Mouse (Mus musculus): Measurements from ENCODE around the gene Iscu. TPM values are rescaled to one million over a fixed set of nuclear protein-coding genes. Genes with fewer than 3 reads are reported as not detected.
"Not testable (repeated sequence)": the region's sequence is repeated elsewhere in the genome, so short reads cannot be mapped to it uniquely, and the experiment has no call there.

Gene Iscu
- polyA plus RNA-seq, 1 experiment from 2014 or later: 75.4 TPM

DNA sequence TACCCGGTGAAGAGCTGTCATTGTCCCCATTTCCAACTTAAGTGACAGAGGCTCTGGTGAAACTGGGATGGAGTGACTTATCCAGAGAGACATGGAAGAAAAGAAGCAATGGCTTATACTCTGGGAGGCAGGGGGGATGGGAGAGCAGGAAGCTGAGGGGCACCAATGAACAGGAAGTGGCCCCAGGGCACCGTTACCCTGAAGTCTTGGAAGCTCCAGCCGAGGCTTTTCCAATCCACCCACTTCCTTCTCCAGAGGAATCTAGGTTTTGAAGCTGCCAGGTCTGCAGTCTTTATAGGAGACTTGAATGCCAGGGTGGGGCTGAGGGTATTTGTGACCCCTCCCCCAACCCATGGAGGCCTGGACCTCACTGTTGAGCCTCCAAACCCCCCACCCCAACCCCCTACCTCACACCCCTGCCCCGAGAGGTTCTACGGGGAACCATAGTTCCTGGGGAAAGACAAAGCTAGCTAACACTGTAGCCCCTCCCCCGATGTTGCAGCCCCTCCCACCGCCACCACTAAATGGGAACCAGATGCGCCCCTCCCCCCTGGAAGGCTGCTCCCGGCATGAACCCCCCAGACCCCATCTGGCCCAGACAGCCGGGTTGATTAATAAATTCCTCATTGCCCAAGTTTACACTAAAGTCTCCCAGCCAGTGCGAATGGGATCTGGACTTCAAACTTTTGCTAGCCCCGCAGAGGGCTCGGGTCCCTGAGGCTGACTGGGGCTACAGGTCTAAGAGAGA, 24.0 kb downstream of the Iscu start:
- H3K4me3 ChIP-seq: no peak overlapping the region

DNA sequence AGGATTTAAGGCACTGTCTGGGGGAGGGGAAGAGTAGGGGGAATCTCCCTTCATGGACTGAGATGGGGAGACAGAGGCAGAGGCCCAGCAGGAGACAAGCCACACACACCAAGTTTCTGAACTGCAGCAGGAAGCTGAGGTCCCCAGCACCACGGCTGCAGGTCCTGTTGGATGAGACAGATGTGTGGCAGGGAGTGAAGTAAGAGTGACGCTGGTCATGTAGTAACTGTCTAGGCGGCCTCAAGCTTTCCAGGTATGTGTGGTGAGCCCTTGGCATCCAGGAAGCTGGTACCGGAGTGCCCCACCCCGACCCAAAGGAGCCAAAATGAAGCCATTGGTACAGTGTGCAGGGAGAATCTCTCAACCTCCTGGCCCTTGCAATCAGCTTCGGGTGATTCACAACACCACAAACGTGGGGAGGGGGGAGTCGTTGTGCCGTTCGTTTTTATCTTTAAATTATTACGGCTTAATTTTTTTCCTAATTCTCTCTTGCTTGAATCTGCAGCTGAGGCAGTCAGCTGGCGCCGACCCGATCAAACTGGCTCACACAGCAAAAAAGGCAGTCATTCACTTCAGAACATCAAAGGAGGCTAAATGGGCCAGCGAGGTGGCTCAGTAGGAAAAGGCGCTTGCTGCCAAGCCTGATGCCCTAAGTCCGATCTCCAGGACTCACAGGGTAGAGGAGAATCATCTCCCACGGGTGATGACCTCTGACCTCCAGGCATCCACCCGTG, 24.8 kb downstream of the Iscu start:
- Histone ChIP-seq H3K27ac (no peak overlapping the region), H3K36me3 (replicated peaks) (no peaks in the 10 kb centered on the region), H3K4me2 (no peak overlapping the region), H3K4me3 (no peak overlapping the region), H3K4me1 (peaks cover 6% of the 10 kb centered on the region; the same call in 1 of the 2 replicates), H3K27me3 (replicated peaks) (peaks cover 4% of the 10 kb centered on the region; the same call in 1 of the 2 replicates), H3K9me3 (no peaks in the 10 kb centered on the region), H3K9ac (no peak overlapping the region)
- no peak for ATAC-seq (replicated peaks)
- 12% methylated on average over 19 of the region's 19 CpGs for WGBS

More for the DNA sequence above, 24.0 kb downstream of the Iscu start:
- no peak overlapping the region for H3K27ac ChIP-seq
- peaks cover 6% of the 10 kb centered on the region; the same call in 1 of the 2 replicates for H3K4me1 ChIP-seq
- peaks cover 4% of the 10 kb centered on the region; the same call in 1 of the 2 replicates for H3K27me3 ChIP-seq (replicated peaks)
- ATAC-seq (replicated peaks): no peak
- H3K36me3 ChIP-seq (replicated peaks): no peaks in the 10 kb centered on the region
- 10% methylated on average over 13 of the region's 13 CpGs for WGBS
- no peak overlapping the region for H3K4me2 ChIP-seq
- no peaks in the 10 kb centered on the region for H3K9me3 ChIP-seq
- no peak overlapping the region for H3K9ac ChIP-seq

DNA sequence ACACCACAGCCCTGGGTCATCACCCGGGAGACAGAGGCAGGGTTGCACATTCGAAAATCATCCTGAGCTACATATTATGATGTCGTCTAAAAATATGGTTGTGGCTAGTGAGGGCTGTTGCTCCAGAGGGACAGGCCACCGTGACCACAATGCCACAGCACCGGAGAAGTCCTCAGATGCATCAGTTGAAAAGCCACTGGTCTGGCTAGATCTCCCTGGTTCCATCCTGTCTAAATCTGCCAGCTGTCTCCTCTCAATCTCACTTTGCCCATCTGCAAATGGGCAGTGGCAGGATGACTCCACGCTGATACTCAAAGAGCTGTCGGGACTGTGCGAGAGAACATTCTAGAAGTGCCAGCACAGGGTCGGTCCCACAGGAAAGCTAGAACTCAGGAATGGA, 26.0 kb downstream of the Iscu start:
- H3K4me1 ChIP-seq: peaks cover 6% of the 10 kb centered on the region; the same call in 1 of the 2 replicates
- no peak overlapping the region for H3K4me2 ChIP-seq
- no peak overlapping the region for H3K9ac ChIP-seq
- H3K9me3 ChIP-seq: no peaks in the 10 kb centered on the region
- H3K27ac ChIP-seq: no peak overlapping the region
- H3K27me3 ChIP-seq (replicated peaks): peaks cover 4% of the 10 kb centered on the region; the same call in 1 of the 2 replicates
- no peaks in the 10 kb centered on the region for H3K36me3 ChIP-seq (replicated peaks)
- H3K4me3 ChIP-seq: no peak overlapping the region
- ATAC-seq (replicated peaks): no peak
- WGBS: 88% methylated on average over 9 of the region's 9 CpGs

DNA sequence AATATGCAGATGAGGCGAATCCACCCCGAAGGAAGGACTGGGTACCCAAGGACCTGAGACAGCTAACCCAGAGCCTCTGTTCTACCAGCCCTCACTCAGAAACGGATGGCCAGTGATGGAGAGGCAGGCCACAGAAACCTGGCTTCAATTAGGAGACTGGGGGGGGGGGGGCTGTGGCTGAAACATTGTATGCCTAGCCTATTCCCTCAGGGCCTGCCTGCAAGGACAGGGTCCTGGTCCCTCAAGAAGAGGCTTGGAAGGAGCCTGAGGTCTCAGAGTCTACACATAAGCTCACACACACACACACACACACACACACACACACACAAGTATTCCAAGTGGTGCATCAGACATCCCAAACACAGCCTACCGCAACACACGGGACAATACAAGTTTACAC, 27.1 kb downstream of the Iscu start:
- H3K4me3 ChIP-seq: no peak overlapping the region
- no peak overlapping the region for H3K4me2 ChIP-seq
- H3K27ac ChIP-seq: no peak overlapping the region

DNA sequence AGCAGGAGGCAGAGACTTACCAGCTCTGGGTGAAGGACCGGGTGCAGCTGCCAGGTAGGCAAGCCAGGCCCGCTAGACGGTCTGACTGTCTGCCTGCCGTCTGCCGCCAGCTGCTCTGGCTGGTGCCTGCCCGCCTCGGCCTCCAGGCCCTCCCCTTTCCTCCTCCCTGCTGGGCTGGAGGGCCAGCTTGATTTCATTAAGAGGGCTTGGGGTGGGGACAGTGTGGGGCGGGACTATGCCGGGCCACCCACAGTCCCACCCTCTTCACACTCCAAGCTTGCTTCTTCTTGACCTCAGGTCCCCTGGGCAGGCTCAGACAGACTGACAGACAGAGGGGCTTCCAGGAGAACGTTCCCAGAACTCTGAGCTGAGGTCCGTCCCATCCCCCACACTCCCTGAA, 27.7 kb downstream of the Iscu start, which contains the start of gene Tmem119:
Gene Tmem119, minus strand, starts transcription at position 237 of the 400 bp plus-strand sequence.
- H3K9ac ChIP-seq: no peak within 1 kb of the TSS
- H3K27ac ChIP-seq: no peak within 1 kb of the TSS
- no peak within 1 kb of the TSS for H3K4me3 ChIP-seq
- ATAC-seq (replicated peaks): no peak; the same call in 1 of the 2 replicates
- H3K36me3 ChIP-seq (replicated peaks): no peaks in the 10 kb centered on the region
- H3K4me1 ChIP-seq: peaks cover 6% of the 10 kb centered on the region; the same call in 1 of the 2 replicates
- H3K27me3 ChIP-seq (replicated peaks): peaks cover 4% of the 10 kb centered on the region; the same call in 1 of the 2 replicates
- H3K4me2 ChIP-seq: no peak within 1 kb of the TSS
- no peaks in the 10 kb centered on the region for H3K9me3 ChIP-seq
- WGBS: 2% methylated on average over 11 of the region's 11 CpGs

More for the DNA sequence above, 27.1 kb downstream of the Iscu start:
- H3K9me3 ChIP-seq: no peaks in the 10 kb centered on the region
- no peak overlapping the region for H3K9ac ChIP-seq
- no peak for ATAC-seq (replicated peaks)
- WGBS: 40% methylated on average over 5 of the region's 5 CpGs
- H3K27me3 ChIP-seq (replicated peaks): peaks cover 4% of the 10 kb centered on the region; the same call in 1 of the 2 replicates
- no peaks in the 10 kb centered on the region for H3K36me3 ChIP-seq (replicated peaks)
- peaks cover 6% of the 10 kb centered on the region; the same call in 1 of the 2 replicates for H3K4me1 ChIP-seq

DNA sequence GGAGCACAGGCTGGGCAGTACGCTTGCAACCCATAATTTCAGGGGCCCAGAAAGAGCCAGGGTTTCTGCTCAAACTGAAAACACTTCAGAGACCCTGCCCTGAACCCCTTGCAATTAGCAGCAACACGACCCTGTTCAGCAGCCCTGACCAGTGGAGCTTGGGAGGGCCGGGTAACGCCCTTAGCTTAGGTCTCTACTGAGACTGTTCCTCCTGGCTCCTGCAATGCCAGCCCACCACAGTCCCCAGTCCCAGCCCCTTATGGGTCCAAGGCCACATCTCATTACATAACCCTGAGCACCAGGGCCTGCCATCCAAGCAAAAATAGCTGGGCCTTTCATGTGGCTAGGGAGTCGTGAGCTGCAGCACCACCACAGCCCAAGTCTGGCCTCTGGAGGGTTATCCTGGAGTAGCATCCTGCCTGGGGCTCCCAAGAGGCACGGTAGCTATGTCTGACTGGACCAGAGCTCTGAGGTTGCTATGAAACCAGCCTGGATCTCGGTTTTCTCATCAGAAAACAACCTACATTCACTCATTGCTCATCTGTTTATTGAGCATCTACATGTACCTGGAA, 31.9 kb downstream of the Iscu start:
- Histone ChIP-seq H3K4me1 (peaks cover 6% of the 10 kb centered on the region; the same call in 1 of the 2 replicates), H3K4me2 (no peak overlapping the region), H3K9me3 (no peaks in the 10 kb centered on the region), H3K27me3 (replicated peaks) (no peaks in the 10 kb centered on the region), H3K9ac (no peak overlapping the region), H3K27ac (no peak overlapping the region), H3K36me3 (replicated peaks) (no peaks in the 10 kb centered on the region), H3K4me3 (no peak overlapping the region)
- WGBS: 54% methylated on average over 7 of the region's 7 CpGs
- ATAC-seq (replicated peaks): no peak

DNA sequence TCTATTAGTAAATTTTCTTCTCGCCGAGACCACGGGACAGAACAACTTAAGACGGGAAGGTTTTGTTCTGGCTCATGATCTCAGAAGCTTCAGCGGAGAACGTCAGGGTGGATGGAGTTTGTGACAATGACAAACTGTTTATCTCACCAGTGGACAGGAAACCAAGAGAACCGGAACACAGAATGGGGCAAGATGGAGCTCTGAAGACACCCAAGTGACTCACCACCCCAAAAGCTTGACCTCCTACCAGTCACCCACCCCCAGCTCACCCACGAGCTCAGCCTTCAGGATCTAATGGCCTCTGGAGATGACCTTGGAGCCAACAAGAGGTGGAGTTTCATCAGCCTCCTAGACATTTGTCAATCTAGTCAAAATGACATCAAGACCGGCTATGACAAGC, 32.8 kb downstream of the Iscu start:
- H3K27me3 ChIP-seq (replicated peaks): no peaks in the 10 kb centered on the region
- 94% methylated on average over 9 of the region's 9 CpGs for WGBS
- H3K36me3 ChIP-seq (replicated peaks): no peaks in the 10 kb centered on the region
- H3K4me1 ChIP-seq: peaks cover 4% of the 10 kb centered on the region; the same call in 1 of the 2 replicates
- H3K4me2 ChIP-seq: no peak overlapping the region
- no peak overlapping the region for H3K4me3 ChIP-seq
- ATAC-seq (replicated peaks): no peak
- no peaks in the 10 kb centered on the region for H3K9me3 ChIP-seq
- no peak overlapping the region for H3K27ac ChIP-seq
- H3K9ac ChIP-seq: no peak overlapping the region

DNA sequence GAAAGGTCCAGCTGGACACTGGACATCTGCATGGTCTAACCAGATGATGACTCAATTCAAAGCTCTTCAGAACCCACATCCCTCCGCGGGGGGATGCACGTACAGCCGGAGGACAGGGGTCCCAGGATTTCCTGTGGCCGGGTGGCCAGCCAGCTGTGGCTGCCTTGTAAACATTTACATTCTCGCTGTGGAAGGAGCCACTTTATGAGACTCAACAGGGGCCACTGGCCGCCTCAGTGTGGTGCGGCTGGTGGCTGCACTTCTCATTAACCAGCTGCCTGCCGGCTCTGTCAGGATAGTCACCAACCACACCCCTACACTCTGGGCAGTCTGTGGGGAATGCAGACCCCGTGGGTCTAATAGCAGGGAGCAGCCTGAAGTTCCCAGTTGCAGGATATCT, 33.9 kb downstream of the Iscu start:
- Histone ChIP-seq H3K9me3 (no peaks in the 10 kb centered on the region; the same call in 1 of the 2 replicates), H3K27me3 (replicated peaks) (no peaks in the 10 kb centered on the region), H3K4me2 (no peak overlapping the region), H3K9ac (no peak overlapping the region), H3K4me3 (no peak overlapping the region), H3K4me1 (no peaks in the 10 kb centered on the region), H3K27ac (no peak overlapping the region), H3K36me3 (replicated peaks) (no peaks in the 10 kb centered on the region)
- no peak for ATAC-seq (replicated peaks)
- 49% methylated on average over 10 of the region's 10 CpGs for WGBS

DNA sequence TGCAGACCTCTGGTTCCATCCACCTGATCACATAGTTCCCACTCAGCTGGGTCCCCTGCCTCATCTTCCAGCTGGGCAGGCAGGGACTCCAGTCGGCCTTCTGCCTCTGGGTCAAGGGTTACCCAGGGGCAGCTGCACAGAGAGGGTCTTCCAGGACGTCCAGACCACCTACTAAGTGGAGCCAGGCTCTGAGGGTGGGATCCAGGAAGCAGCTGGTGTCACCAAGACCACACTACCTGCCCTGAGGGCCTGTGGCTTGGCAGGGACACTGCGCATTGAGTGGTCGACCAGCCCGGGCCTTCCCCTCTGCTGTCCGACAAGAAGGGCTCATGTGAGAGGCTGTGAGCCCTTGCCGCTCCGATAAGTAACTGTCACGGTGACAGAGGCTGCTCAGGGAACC, 35.2 kb downstream of the Iscu start:
- 67% methylated on average over 9 of the region's 9 CpGs for WGBS

DNA sequence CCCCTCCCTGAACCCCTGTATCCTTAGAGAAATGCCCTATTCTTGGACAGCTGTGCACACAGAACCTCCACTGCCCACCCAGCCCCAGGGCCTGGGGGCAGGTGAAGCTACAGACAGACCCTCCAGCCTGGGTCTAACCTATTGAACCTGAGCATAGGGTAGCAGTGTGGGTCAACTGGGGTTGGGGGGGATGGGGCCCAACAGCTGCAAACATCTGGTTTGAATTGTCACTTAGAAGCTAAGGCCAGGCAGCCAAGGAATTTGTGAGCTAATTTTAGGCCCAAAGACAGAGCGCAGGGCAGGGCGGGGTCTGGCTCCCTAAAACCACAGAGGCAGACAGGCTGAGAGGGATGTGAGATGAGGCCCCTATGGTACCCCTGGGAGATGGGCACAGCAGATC, 35.6 kb downstream of the Iscu start:
- no peak overlapping the region for H3K9ac ChIP-seq
- no peak for ATAC-seq (replicated peaks)

More for the DNA sequence above, 35.2 kb downstream of the Iscu start:
- Histone ChIP-seq H3K27ac (no peak overlapping the region), H3K36me3 (replicated peaks) (no peaks in the 10 kb centered on the region), H3K4me1 (no peaks in the 10 kb centered on the region), H3K27me3 (replicated peaks) (no peaks in the 10 kb centered on the region), H3K4me3 (no peak overlapping the region), H3K9ac (no peak overlapping the region), H3K4me2 (no peak overlapping the region), H3K9me3 (no peaks in the 10 kb centered on the region; the same call in 1 of the 2 replicates)
- no peak for ATAC-seq (replicated peaks)

DNA sequence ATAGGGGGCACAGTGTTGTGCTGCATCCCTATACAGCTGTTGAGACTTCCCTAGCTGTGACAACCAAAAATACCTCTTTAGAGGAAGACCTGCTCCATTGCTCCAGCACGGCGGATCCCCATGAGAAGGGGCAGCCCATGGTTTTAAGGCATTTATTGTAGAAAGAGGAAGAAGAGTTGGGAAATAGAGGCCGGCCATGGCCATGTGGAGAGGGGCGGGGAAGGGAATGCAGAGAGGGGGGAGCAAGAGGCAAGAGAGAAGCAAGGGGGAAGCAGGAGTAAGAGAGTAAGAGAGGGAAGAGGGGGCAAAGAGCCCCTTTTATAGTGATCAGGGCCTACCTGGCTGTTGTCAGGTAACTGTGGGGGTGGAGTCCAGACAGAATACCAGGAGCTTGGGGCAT, 37.6 kb downstream of the Iscu start:
- 91% methylated on average over 4 of the region's 4 CpGs for WGBS
- no peak for ATAC-seq (replicated peaks)

More for the DNA sequence above, 35.6 kb downstream of the Iscu start:
- WGBS: 83% methylated on average over 2 of the region's 2 CpGs
- Histone ChIP-seq H3K9me3 (no peaks in the 10 kb centered on the region; the same call in 1 of the 2 replicates), H3K36me3 (replicated peaks) (no peaks in the 10 kb centered on the region), H3K27ac (no peak overlapping the region), H3K4me2 (no peak overlapping the region), H3K27me3 (replicated peaks) (no peaks in the 10 kb centered on the region), H3K4me3 (no peak overlapping the region), H3K4me1 (no peaks in the 10 kb centered on the region)

DNA sequence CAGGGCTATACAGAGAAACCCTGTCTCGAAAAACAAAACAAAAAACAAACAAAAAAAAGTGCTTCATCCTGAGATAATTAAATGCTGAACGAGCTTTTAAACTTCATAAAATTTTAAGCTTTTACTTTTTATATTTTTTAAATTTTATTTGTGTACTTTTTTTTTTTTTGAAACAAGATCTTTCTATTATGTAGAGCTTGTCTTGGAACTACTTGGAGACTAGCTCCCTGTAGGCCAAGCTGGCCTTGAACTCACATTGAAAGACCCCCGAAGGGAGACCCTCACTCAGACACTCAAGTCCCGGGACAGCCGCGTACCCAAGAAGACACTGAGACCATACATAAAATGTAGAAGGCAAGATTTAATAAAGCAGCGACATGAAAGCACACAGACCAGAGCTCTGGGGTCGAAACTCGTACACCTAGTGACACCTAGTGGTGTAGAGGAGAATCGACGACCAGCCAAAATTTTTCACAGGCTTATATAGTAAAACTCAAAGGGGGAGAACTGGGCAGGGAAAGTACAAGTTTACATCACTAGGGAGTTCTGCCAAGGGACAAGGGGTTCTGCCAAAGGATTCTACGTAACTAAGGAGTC, 39.4 kb downstream of the Iscu start:
- H3K4me3 ChIP-seq; H3K36me3 ChIP-seq (replicated peaks); H3K9ac ChIP-seq; H3K4me2 ChIP-seq; H3K27me3 ChIP-seq (replicated peaks); H3K9me3 ChIP-seq; H3K4me1 ChIP-seq; H3K27ac ChIP-seq; ATAC-seq (replicated peaks): not testable (repeated sequence)
- 21% methylated on average over 11 of the region's 12 CpGs for WGBS

More for the DNA sequence above, 37.6 kb downstream of the Iscu start:
- no peak overlapping the region for H3K9ac ChIP-seq
- no peaks in the 10 kb centered on the region for H3K4me1 ChIP-seq
- no peaks in the 10 kb centered on the region for H3K36me3 ChIP-seq (replicated peaks)
- 0 out of 2 replicates have a peak, but pooled peaks cover 2% of the 10 kb centered on the region for H3K27me3 ChIP-seq (replicated peaks)
- no peak overlapping the region for H3K4me3 ChIP-seq
- no peak overlapping the region for H3K4me2 ChIP-seq
- H3K27ac ChIP-seq: no peak overlapping the region
- no peaks in the 10 kb centered on the region; the same call in 1 of the 2 replicates for H3K9me3 ChIP-seq
